Mouse (Mus musculus): ENCODE results near the gene Ift20.

DNA sequence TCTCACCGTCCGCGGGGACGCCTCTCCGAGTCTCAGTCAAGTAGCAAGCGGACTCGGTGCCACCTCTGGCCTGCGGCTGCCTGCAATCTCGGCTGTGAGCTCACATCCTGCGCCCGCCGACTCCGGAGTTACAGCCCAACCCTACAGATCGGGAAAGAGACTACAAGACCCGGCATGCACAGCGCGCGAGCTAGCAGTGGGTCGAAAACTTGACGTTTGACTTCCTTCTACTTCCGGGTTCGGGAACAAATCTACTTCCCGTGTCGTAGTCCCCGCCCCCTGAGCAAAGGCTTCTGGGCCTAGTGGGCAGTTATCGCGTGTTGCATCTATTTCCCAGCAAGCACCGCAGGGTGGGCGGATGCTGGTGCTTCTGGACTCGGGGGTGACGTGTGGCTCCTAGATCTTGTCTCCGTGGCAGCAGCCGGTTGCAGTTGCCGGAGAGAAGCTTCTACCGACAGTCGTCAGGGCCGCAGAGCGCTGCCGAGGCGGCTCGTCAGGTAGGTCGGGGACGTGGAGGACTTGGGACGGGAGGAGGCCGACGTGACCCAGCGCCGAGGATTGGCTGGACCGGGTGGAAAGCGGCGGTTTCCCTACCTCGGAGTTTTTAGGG is at the start of gene Ift20, which contains the start of gene Tnfaip1:
- no peak for TF ChIP-seq CTCF (IDR thresholded peaks at IDR 0.05; ENCODE audit: extremely low read depth, insufficient read depth, low read length)
- TF ChIP-seq POLR2A (IDR thresholded peaks at IDR 0.05; ENCODE audit: extremely low read depth, insufficient read depth, low read length) = peak; percentile 90
